Mouse (Mus musculus) adrenal gland, adult (tissue): Measurements from ENCODE around the gene Pdcd7.
"Not testable (repeated sequence)": the region's sequence is repeated elsewhere in the genome, so short reads cannot be mapped to it uniquely, and the experiment has no call there.

Experiments used
- DNase-seq, 2 experiments: peaks; one replicate each; pipeline ENCODE4 v3.0.0; 2022 to 2023; ENCODE audit warnings: low spot score in 1 of 2; ENCODE audit not compliant: inconsistent age in 2 of 2

Gene Pdcd7

GRCm38 (mm10) chr9:65345854-65346475 is at the start of gene Pdcd7:
Gene Pdcd7 (plus strand): TSS chr9:65346104.
- peak; percentile 93 to 98 for DNase-seq

DNA sequence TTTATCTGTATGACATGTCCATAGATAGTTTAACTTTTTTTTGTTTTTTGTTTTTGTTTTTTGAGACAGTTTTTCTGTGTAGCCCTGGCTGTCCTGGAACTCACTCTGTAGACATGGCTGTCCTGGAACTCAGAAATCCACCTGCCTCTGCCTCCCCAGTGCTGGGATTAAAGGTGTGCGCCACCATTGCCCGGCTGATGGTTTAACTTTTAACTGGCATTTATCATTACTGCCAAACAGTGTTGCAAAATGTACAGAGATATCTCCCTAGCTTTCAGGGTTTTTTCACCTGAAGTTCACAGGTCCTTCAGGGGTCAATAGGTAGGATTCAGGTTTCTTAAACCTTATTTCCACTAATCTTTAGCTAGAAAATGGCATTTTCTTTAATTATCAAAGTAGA is 48.8 kb upstream of the Pdcd7 start:
- no peak for DNase-seq

GRCm38 (mm10) chr9:65298761-65299160 is 47.1 kb upstream of the Pdcd7 start:
- peak in 1 of 2 experiments; percentile 27 for DNase-seq

DNA sequence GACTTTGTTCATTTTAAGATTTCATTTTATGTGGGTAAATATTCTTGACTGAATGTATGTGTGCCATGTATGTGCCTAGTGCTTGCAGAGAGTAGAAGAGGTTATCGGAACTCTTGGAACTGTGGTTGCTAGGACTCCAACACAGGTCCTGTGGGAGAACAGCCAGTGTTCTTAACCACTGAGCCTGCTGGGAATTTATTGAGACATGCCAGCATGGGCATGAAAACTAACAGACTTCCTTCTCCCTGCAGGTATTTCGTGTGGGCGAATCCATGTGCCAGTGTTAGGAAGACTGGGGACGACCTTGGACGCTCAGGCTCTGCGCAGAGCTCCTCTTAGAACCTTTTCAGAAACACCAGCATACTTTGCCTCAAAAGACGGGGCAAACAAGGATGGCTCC is 46.3 kb upstream of the Pdcd7 start:
- DNase-seq: peak in 1 of 2 experiments; percentile 29

DNA sequence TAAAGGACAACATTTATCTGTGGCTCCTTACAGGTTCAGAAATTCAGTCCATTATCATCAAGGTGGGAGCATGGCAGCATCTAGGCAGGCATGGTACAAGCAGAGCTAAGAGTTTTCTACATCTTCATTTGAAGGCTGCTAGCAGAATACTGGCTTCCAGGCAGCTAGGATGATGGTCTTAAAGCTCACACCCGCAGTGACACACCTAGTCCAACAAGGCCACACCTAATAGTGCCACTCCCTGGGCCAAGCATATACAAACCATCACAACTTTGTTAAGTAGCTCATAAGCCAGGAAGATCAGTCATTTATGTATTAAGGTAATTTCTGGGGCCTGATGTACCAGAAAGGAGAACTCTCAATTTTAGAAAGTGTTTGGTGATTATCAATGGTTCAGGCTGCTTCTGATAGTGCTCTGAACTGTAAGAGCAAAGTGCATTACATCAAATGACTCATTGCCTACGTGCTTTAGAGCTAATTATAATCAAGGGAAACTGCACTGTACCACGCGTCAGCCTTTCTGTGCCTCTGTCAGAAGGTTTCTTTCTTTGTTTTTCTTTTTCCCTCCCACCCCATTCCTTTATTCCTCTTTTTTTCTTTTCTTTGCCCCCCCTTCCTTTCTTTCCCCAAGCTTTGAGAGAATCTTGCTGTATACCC is 43.4 kb upstream of the Pdcd7 start:
- no peak for DNase-seq

DNA sequence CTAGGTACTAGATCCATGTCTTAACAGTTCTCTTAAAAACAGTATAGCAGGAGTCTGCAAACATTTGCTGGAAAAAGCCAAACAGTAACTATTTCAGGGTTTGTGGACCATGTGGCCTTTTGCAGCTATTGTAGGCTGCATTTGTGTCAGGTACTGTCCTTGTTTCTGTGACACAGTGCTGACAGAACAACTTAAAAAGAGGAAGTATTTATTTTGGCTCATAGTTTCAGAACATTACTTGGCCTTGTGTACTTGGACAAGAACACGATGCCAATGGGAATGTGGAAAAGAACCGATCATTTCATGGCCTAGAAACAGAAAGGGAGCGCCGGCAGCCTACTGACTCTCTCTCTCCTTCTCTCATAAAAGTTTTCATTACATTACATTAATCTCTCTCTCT is 42.3 kb upstream of the Pdcd7 start:
- peak in 1 of 2 experiments; percentile 59 for DNase-seq

DNA sequence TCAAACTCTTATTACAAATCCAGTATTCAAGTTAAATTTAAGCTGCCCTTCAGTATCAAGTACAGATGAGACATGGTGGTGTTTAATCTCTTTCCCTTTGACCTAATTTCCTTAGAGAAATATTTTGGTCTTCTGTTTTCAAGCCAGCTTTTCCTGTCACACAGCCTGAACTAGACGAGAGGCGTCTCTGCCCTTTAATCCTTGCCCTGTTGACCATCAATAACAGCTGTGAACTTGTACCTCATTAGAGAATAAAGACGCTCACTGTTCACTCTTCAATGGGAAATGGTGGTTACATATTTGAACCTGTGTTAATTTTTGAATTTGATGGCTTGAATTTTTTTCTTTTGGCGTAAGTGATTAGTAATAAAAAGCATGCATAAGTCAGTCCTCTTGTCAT is 41.6 kb upstream of the Pdcd7 start:
- peak in 1 of 2 experiments; percentile 56 for DNase-seq

DNA sequence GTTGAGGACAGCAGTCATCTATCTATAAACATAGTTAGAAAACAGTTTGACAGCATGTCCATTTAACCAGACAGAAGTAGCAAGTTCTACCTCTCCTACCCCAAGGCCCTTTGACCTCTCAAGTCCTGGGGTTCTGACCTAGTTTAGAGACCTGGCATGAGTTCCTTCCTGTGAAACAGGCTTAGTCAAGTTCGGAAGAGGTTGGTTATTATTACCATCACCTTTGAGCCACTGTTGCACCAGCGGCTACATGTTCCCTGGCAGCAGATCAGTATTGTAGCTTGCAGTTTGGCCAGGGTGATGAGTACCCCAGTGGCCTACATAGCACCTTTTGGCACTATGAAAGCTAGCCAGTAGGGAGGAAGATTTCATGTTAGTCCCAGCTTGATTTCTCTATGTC is 39.2 kb upstream of the Pdcd7 start:
- DNase-seq: peak in 1 of 2 experiments; percentile 60

GRCm38 (mm10) chr9:65308011-65308410 is 37.9 kb upstream of the Pdcd7 start:
- DNase-seq: no peak

GRCm38 (mm10) chr9:65312669-65313357 is 33.1 kb upstream of the Pdcd7 start:
- DNase-seq: no peak

DNA sequence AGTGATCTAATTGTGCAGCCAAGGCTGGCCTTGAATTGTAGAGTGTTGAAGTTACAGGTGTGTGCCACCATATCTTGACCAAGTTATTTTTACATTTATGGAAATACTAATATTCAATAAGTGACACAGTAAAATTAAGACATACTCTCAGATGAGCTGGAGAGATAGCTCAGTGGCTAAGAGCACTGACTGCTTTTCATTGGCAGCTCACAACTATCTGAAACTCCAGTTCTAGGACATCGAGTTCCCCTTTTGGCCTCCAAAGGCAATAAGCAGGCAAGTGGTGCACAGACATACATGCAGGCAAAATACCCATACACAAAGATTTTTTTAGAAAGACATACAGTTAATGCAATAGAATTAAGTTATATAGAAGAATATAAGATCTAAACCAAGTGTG is 32.1 kb upstream of the Pdcd7 start:
- no peak for DNase-seq

DNA sequence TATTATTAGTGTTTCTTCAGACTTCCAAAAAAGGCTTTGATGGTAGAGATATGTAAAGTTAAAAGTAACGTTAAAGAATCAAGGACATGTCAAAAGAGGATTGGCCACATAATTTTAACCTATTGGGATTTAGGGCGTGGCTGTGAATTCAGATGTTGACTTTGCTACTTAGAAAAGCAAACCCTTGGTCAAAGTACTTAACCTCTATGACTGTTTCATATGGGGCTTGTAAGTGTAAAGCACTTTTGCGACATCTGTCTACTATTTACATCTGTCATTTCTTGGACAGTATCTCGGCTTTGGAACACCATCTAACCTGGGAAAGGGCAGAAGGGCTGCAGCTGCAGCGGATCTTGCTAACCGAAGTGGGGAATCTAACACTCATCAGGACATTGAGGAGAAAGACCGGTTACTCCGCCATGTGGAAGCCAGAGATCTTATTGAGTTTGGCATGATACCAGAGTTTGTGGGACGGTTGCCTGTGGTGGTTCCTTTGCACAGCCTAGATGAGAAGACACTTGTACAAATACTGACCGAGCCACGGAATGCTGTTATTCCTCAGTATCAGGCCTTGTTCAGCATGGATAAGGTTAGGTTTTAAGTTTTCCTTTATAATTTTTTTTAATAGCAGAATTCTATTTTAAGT is 23.5 kb upstream of the Pdcd7 start:
- no peak for DNase-seq

- no peak for DNase-seq
Observed at GRCm38 (mm10) chr9:65325971-65326370, 19.9 kb upstream of the Pdcd7 start.

- no peak for DNase-seq
Observed at GRCm38 (mm10) chr9:65327371-65327770, 18.5 kb upstream of the Pdcd7 start.

- DNase-seq: no peak
Observed at GRCm38 (mm10) chr9:65333958-65334357, 11.9 kb upstream of the Pdcd7 start.

DNA sequence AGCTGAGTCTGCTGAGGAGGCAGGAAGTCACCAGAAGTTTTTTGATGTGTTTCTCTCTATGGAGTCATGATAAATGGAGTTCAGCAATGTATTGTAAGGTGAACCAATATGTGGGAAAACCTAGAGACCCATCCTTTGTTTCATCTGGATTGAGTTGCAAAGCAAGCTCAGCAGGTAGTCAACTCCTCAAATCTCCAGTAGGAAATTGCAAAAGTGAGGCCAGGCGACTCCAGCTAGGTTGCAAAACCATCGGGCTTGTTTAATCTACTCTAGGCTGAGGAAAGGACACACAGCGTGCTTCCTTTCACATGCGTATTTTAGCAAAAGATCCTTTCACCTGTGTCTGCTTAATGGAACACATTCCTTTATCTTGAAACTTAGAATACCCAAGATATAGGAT is 6.8 kb upstream of the Pdcd7 start:
- no peak for DNase-seq

DNA sequence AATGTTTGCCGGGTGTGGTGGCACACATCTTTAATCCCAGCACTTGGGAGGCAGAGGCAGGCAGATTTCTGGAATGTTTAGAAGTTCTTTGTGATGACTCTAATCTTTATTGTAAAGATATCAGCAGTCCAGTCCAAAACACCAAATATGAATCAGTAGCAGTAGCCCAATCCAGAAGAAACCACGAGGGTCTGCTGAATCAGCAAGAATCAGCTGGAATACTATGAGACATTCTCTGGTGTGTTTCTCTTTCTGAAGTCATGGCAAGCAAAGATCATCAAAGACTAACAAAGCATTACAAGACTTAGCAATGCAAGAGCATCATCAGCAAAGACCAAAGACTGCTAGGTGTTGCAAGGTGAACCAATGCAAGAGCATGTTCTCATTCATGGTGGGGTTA is 5.5 kb upstream of the Pdcd7 start:
- DNase-seq: no peak

GRCm38 (mm10) chr9:65345439-65345838 is 465 bp upstream of the Pdcd7 start:
- DNase-seq: not testable (repeated sequence)

DNA sequence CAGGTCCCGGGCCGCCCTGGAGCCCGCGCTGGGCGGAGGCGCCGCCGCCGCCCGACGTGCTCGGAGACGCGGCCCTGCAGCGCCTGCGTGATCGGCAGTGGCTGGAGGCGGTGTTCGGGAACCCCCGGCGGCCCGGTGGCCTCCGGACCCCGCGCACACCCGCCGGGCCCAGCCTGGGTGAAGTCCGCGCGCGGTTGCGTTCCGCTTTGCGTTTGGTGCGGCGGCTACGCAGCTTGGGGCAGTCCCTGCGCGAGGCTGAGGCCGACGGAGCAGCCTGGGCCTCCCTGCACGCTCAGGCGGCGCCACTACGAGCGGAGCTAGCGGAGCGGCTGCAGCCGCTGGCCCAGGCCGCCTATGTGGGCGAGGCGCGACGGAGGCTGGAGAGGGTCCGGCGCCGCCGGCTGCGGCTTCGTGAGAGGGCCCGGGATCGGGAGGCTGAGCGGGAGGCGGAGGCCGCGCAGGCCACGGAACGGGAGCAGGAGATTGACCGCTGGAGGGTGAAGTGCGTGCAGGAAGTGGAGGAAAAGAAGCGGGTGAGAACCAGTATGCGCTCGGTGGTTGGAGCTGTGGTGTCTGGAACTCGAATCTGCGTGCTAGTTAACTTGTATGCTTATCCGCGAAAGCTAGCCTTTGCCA is 690 bp downstream of the Pdcd7 start:
- peak; percentile 62 to 87 for DNase-seq

- DNase-seq: no peak
Observed at GRCm38 (mm10) chr9:65347112-65347850, 1.4 kb downstream of the Pdcd7 start.

GRCm38 (mm10) chr9:65353251-65353650 is 7.3 kb downstream of the Pdcd7 start:
- no peak for DNase-seq
